Mouse (Mus musculus): ENCODE measurements around the gene Kcnd2.

DNA sequence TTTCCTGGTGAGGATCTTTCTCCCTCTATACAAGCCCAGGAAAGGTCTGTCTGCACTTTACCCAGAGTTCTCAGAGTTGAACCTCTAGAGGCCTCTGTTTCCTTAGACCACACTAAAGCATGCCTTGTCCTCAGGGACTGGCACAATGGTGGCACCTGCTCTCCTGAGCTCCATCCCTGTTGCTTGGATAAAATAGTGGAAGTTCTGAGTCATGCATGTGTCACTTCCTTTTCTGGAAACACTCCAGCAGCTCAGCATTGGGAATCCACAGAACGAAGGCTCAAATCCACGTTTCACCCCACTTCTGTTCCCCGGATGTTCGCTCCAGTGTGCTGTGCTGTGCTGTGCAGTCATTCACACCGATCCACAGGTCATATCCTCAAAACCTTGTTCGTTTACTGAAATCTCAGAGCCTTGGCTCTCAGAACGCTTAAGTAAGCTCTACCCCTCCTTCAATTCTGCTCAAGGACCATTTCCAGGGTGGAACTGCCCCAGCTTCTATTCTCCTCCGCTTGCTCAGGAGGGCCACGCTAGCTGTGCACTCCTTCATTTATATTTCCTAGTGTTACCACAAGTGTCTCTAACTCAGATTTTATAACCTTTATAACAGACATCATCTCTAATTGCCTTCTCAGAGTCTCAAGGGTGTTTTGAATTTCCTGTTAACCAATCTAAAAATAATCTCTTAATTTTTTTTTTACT is 553.6 kb downstream of the Kcnd2 start:
- TF ChIP-seq CTCF (IDR thresholded peaks at IDR 0.05; ENCODE audit: low read depth) (no peak), EP300 (IDR thresholded peaks at IDR 0.05; ENCODE audit: low read depth) (no peak)
